Mouse (Mus musculus) megakaryocyte, embryonic 14.5 days (primary cell): ENCODE results near the gene Irf6.

Experiments used
- FLI1 ChIP-seq: IDR thresholded peaks from 2 replicates; pipeline ENCODE4 v1.6.1; 2012; ENCODE audit warnings: low read length, inconsistent platforms, mixed read lengths
- GATA1 ChIP-seq: IDR thresholded peaks from 3 replicates; pipeline ENCODE4 v1.6.1; 2012; ENCODE audit warnings: mixed read lengths, low read length, inconsistent platforms, borderline replicate concordance

DNA sequence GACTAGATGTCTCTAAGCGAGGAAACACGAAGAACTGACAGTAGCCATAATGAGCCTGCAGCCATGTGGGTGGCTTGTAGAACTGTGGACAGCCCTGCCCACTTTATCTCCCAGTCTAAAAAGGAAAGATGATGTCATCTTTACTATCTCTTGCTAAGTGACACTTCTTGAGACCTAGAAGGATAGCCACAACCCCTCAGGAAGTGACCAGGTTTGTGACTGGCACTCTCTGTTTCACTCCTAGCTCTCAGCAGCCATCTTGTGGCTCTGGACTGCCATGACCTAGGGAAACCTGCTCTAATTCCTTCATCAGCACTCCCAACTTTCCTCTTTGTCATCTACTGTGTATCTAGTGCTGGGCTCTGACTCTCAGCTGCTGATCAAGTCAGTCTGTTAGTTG is 45.4 kb downstream of the Irf6 start:
- no peak for TF ChIP-seq FLI1
- no peak for TF ChIP-seq GATA1
